Mouse (Mus musculus): Measurements from ENCODE around the gene Thy1.

DNA sequence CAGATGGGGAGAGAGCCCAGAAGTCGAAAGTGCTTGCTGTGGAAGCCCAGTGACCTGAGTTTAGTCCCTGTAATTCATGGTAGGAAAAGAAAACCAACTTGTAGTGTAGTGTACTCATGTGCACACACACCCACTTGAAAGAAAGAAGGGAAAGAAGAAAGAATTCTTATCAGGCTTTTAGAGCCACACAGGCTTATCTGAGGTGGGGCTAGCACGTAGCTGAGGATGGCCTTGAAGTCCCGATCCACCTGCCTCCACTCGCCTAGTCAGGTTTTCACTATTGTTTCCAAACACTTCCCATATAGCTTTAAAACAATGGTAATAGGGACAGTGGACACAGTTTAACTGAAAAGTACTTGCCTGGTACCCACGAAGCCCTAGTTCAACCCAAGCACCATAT, 31.5 kb upstream of the Thy1 start:
- TF ChIP-seq MAFK (IDR thresholded peaks at IDR 0.05; ENCODE audit: insufficient read depth, low read depth, low read length): no peak
- TF ChIP-seq ZC3H11A (IDR thresholded peaks at IDR 0.05; ENCODE audit: borderline replicate concordance, low read depth, low read length): no peak

Measured in ES-E14 (cell line).